ENCODE assay signal across 28 mouse cellular contexts in genomic region chr10:93508383-93508970, GRCm38 (mm10). TPM values are rescaled to one million over a fixed set of nuclear protein-coding genes. Genes with fewer than 3 reads are reported as not detected.
DNase-seq lines count a peak whose midpoint lies in the region; ATAC-seq lines count a peak whose summit lies in the region.
"Had no signal": no experiment of that assay in that cellular context is flagged by ENCODE, and none has a peak within 500 bp of the region (broad histone marks: within the 10 kb centered on the region; RNA-seq: fewer than 3 reads in every experiment).

No protein-coding gene starts in this region.

- H3K4me2 ChIP-seq in forebrain, embryonic 11.5 days (ENCODE audit: low read depth, low read length, severe bottlenecking), result no peak overlapping the region
- no peak overlapping the region for H3K4me2 ChIP-seq in forebrain, embryonic 15.5 days (replicated peaks)
- no peak overlapping the region for H3K4me2 ChIP-seq in lung, embryonic 15.5 days
- H3K4me2 ChIP-seq: heart, embryonic 12.5 days; kidney, embryonic 15.5 days; midbrain, embryonic 12.5 days; neural tube, embryonic 12.5 days had no signal

- no peak overlapping the region for H3K9ac ChIP-seq in forebrain, embryonic 11.5 days (ENCODE audit: low read length)
- no peak overlapping the region for H3K9ac ChIP-seq in forebrain, embryonic 15.5 days (replicated peaks)
- H3K9ac ChIP-seq in lung, embryonic 15.5 days, result no peak overlapping the region
- H3K9ac ChIP-seq: heart, embryonic 12.5 days; kidney, embryonic 15.5 days; midbrain, embryonic 12.5 days; neural tube, embryonic 12.5 days had no signal

- no peaks in the 10 kb centered on the region for H3K4me1 ChIP-seq in forebrain, embryonic 11.5 days (replicated peaks; ENCODE audit: control insufficient read depth, insufficient read depth, low read length)
- no peaks in the 10 kb centered on the region for H3K4me1 ChIP-seq in forebrain, embryonic 15.5 days
- peaks cover 14% of the 10 kb centered on the region; the same call in 1 of the 2 replicates for H3K4me1 ChIP-seq in lung, embryonic 15.5 days
- H3K4me1 ChIP-seq: forebrain, embryonic 10.5 days; heart, embryonic 12.5 days; kidney, embryonic 15.5 days; neural tube, embryonic 12.5 days had no signal

- H3K27me3 ChIP-seq in forebrain, embryonic 11.5 days (ENCODE audit: control insufficient read depth, insufficient read depth, low read length), result no peaks in the 10 kb centered on the region
- no peaks in the 10 kb centered on the region for H3K27me3 ChIP-seq in forebrain, embryonic 15.5 days
- no peaks in the 10 kb centered on the region for H3K27me3 ChIP-seq in lung, embryonic 15.5 days
- H3K27me3 ChIP-seq: CH12.LX; heart, embryonic 12.5 days; kidney, embryonic 15.5 days; midbrain, embryonic 12.5 days; neural tube, embryonic 12.5 days had no signal

- peak; percentile 44 for DNase-seq in forebrain, embryonic 11.5 days (ENCODE audit: low spot score)
- no peak for DNase-seq in lung, postnatal 36 days
- peak; percentile 18 for DNase-seq in 416B (ENCODE audit: low read depth)
- peak; percentile 55 for DNase-seq in retina, postnatal 1 day
- DNase-seq in spleen, postnatal 4 days (ENCODE audit: low spot score in 2 of 2), result no peak
- DNase-seq: adrenal gland, adult 8-10 months; cerebellum, adult 9-10 months; gastrocnemius, postnatal 14 days; heart, adult 18-20 months; heart, postnatal 10 days; kidney, adult 11 months; kidney, postnatal 36 days; layer of hippocampus, postnatal 36 days; right cerebral cortex, adult 18-20 months; right cerebral cortex, postnatal 4 days; thymus, adult 2 months; thymus, postnatal 4 days had no signal

- H3K4me3 ChIP-seq in forebrain, embryonic 11.5 days (ENCODE audit: low read depth, low read length), result no peak overlapping the region
- no peak overlapping the region for H3K4me3 ChIP-seq in forebrain, embryonic 15.5 days
- H3K4me3 ChIP-seq in lung, embryonic 15.5 days, result no peak overlapping the region
- H3K4me3 ChIP-seq: forebrain, embryonic 10.5 days; heart, embryonic 12.5 days; kidney, embryonic 15.5 days; midbrain, embryonic 12.5 days; neural tube, embryonic 12.5 days had no signal

- H3K9me3 ChIP-seq in forebrain, embryonic 11.5 days (ENCODE audit: control insufficient read depth, low read length), result no peaks in the 10 kb centered on the region
- no peaks in the 10 kb centered on the region for H3K9me3 ChIP-seq in forebrain, embryonic 15.5 days
- H3K9me3 ChIP-seq in lung, embryonic 15.5 days, result no peaks in the 10 kb centered on the region
- H3K9me3 ChIP-seq: forebrain, embryonic 10.5 days; G1E; heart, embryonic 12.5 days; kidney, embryonic 15.5 days; midbrain, embryonic 12.5 days; neural tube, embryonic 12.5 days had no signal

- H3K36me3 ChIP-seq in forebrain, embryonic 11.5 days (ENCODE audit: control insufficient read depth, insufficient read depth, low read length), result no peaks in the 10 kb centered on the region
- H3K36me3 ChIP-seq in forebrain, embryonic 15.5 days, result no peaks in the 10 kb centered on the region
- H3K36me3 ChIP-seq in lung, embryonic 15.5 days, result no peaks in the 10 kb centered on the region
- H3K36me3 ChIP-seq: forebrain, embryonic 10.5 days; G1E; heart, embryonic 12.5 days; kidney, embryonic 15.5 days; midbrain, embryonic 12.5 days; neural tube, embryonic 12.5 days had no signal

- 78% methylated on average over 7 of the region's 7 CpGs for WGBS in forebrain, embryonic 11.5 days
- WGBS in forebrain, embryonic 15.5 days, result 64% methylated on average over 7 of the region's 7 CpGs
- WGBS in lung, embryonic 15.5 days, result 54% methylated on average over 7 of the region's 7 CpGs

- no peak for ATAC-seq in forebrain, embryonic 11.5 days (replicated peaks; ENCODE audit: low FRiP score)
- ATAC-seq in forebrain, embryonic 15.5 days (replicated peaks), result no peak
- peak; percentile 64; the same call in 1 of the 2 replicates for ATAC-seq in lung, embryonic 15.5 days (ENCODE audit: borderline replicate concordance, extremely low read depth, low FRiP score, low TSS enrichment)
- ATAC-seq: activated CD4-positive, CD25-positive, alpha-beta regulatory T cell, adult 4 months had no signal

- no peak overlapping the region for H3K27ac ChIP-seq in forebrain, embryonic 11.5 days (ENCODE audit: low read depth, low read length)
- no peak overlapping the region for H3K27ac ChIP-seq in forebrain, embryonic 15.5 days (replicated peaks)
- no peak overlapping the region for H3K27ac ChIP-seq in lung, embryonic 15.5 days
- H3K27ac ChIP-seq: forebrain, embryonic 10.5 days; kidney, embryonic 15.5 days; midbrain, embryonic 12.5 days; neural tube, embryonic 12.5 days had no signal

RNA-seq across cellular contexts. Expression of gene Hal, which starts 19.9 kb away (rescaled TPM):
- not detected in 2 replicates for polyA plus RNA-seq in forebrain, embryonic 11.5 days (2014; fragmentation: Nextera tagmentation; extraction: Ambion mirVana)
- not detected in 2 replicates for polyA plus RNA-seq in forebrain, embryonic 15.5 days (2015; fragmentation: Nextera tagmentation; extraction: Ambion mirVana)
- polyA plus RNA-seq in lung, embryonic 15.5 days (2015; fragmentation: Nextera tagmentation; extraction: Ambion mirVana), result 0.19 TPM in 1 of 2 replicates, not detected in the other
- polyA plus RNA-seq: G1E; heart, embryonic 12.5 days; midbrain, embryonic 12.5 days had no signal

RNA-seq across cellular contexts. Expression of gene Amdhd1, which starts 31.4 kb away (rescaled TPM):
- polyA plus RNA-seq in forebrain, embryonic 11.5 days (2014; fragmentation: Nextera tagmentation; extraction: Ambion mirVana), result 0.08 and 0.25 TPM in 2 replicates
- 0.10 TPM in 1 of 2 replicates, not detected in the other for polyA plus RNA-seq in forebrain, embryonic 15.5 days (2015; fragmentation: Nextera tagmentation; extraction: Ambion mirVana)
- 0.27 and 0.34 TPM in 2 replicates for polyA plus RNA-seq in lung, embryonic 15.5 days (2015; fragmentation: Nextera tagmentation; extraction: Ambion mirVana)
- polyA plus RNA-seq: G1E; hindbrain, embryonic 11.5 days; midbrain, embryonic 12.5 days; neural tube, embryonic 12.5 days had no signal

RNA-seq across cellular contexts. Expression of gene Ccdc38, which starts 32.0 kb away (rescaled TPM):
- 0.31 and 0.45 TPM in 2 replicates for polyA plus RNA-seq in forebrain, embryonic 11.5 days (2014; fragmentation: Nextera tagmentation; extraction: Ambion mirVana)
- polyA plus RNA-seq in forebrain, embryonic 15.5 days (2015; fragmentation: Nextera tagmentation; extraction: Ambion mirVana), result 0.37 and 0.51 TPM in 2 replicates
- polyA plus RNA-seq in lung, embryonic 15.5 days (2015; fragmentation: Nextera tagmentation; extraction: Ambion mirVana), result 0.15 and 0.24 TPM in 2 replicates
- polyA plus RNA-seq: G1E had no signal

RNA-seq across cellular contexts. Expression of gene Lta4h, which starts 55.3 kb away (rescaled TPM):
- 152 and 163 TPM in 2 replicates for polyA plus RNA-seq in forebrain, embryonic 11.5 days (2014; fragmentation: Nextera tagmentation; extraction: Ambion mirVana)
- polyA plus RNA-seq in forebrain, embryonic 15.5 days (2015; fragmentation: Nextera tagmentation; extraction: Ambion mirVana), result 95.1 and 99.0 TPM in 2 replicates
- 217 and 222 TPM in 2 replicates for polyA plus RNA-seq in lung, embryonic 15.5 days (2015; fragmentation: Nextera tagmentation; extraction: Ambion mirVana)

Comparison
In these comparisons a context has a peak if more than half of its experiments do, and no peak if none do; other contexts are left out.
1. DNase-seq: peak in forebrain, embryonic 11.5 days (single experiment), 416B (single experiment) and retina, postnatal 1 day (single experiment); none in lung, postnatal 36 days (single experiment) and spleen, postnatal 4 days (0 of 2).